Mouse (Mus musculus) small intestine, adult 2 months (tissue): ENCODE measurements around the gene Rom1. TPM values are rescaled to one million over a fixed set of nuclear protein-coding genes. Genes with fewer than 3 reads are reported as not detected.
"Not testable (repeated sequence)": the region's sequence is repeated elsewhere in the genome, so short reads cannot be mapped to it uniquely, and the experiment has no call there.

Experiments used
- H3K27ac ChIP-seq: fragments of 200-500 bp; 2 replicates; pipeline ENCODE4 v1.5.1; 2012; ENCODE audit warnings: low read depth, low read length, control low read depth, inconsistent platforms; ENCODE audit not compliant: insufficient read depth
- H3K27me3 ChIP-seq: fragments of 200-500 bp; 2 replicates; pipeline ENCODE4 v1.6.1; 2012; ENCODE audit warnings: mild to moderate bottlenecking, moderate library complexity, low read length, inconsistent platforms; ENCODE audit not compliant: control insufficient read depth, insufficient read depth
- H3K36me3 ChIP-seq: fragments of 200-500 bp; 2 replicates; pipeline ENCODE4 v1.6.1; 2012; ENCODE audit warnings: mild to moderate bottlenecking, low read length, control low read depth, inconsistent platforms; ENCODE audit not compliant: control insufficient read depth, insufficient read depth
- H3K4me1 ChIP-seq: fragments of 200-500 bp; 2 replicates; pipeline ENCODE4 v1.6.1; 2012; ENCODE audit warnings: low read length, inconsistent platforms, mixed read lengths; ENCODE audit not compliant: control insufficient read depth, insufficient read depth, insufficient read length
- H3K4me3 ChIP-seq: fragments of 200-500 bp; 2 replicates; pipeline ENCODE4 v1.5.1; 2012; ENCODE audit warnings: low read depth, mild to moderate bottlenecking, control low read depth, inconsistent platforms, low read length, moderate library complexity
- CTCF ChIP-seq: fragments of 200-500 bp; IDR thresholded peaks from 2 replicates; pipeline ENCODE4 v1.5.1; 2012; ENCODE audit warnings: low read depth, mild to moderate bottlenecking, control low read depth, inconsistent platforms, low read length, moderate library complexity, mixed read lengths; ENCODE audit not compliant: insufficient replicate concordance, insufficient read length; ENCODE audit errors: extremely low read depth
- POLR2A ChIP-seq: fragments of 200-500 bp; IDR thresholded peaks from 2 replicates; pipeline ENCODE4 v1.6.1; 2012; ENCODE audit warnings: low read depth, mild to moderate bottlenecking, control low read depth, inconsistent platforms, low read length, moderate library complexity
- WGBS: fragments of 180-500 bp; shearing (Covaris S2); methylation state at CpG from one replicate; pipeline ENCODE4 v1.1.7; 2018; 5-methylcytosine and 5-hydroxymethylcytosine counted together
- polyA plus RNA-seq: library from polyadenylated mRNA; depleted of rRNA; stranded (reverse); fragments of >200 nt; gene quantifications from 2 replicates; pipeline ENCODE4 v1.2.3, GENCODE M21; 2012

The Rom1 gene
- polyA plus RNA-seq, 1 experiment: 15.1 TPM

- peaks cover 8% of the 10 kb centered on the region for H3K4me1 ChIP-seq
- 1% methylated on average over 13 of the region's 13 CpGs for WGBS
- H3K36me3 ChIP-seq: peaks cover 21% of the 10 kb centered on the region
- TF ChIP-seq POLR2A: no peak
- TF ChIP-seq CTCF: no peak
- no peaks in the 10 kb centered on the region for H3K27me3 ChIP-seq
- H3K4me3 ChIP-seq: peak overlapping the region; percentile 71
- H3K27ac ChIP-seq: peak overlapping the region; percentile 44
Measured at GRCm38 (mm10) chr19:8898576-8898975, 30.6 kb downstream of the Rom1 start.

- Histone ChIP-seq H3K36me3 (peaks cover 17% of the 10 kb centered on the region), H3K27ac (peak within 1 kb of the TSS; percentile 84), H3K27me3 (no peaks in the 10 kb centered on the region), H3K4me3 (peak within 1 kb of the TSS; percentile 71), H3K4me1 (peaks cover 8% of the 10 kb centered on the region)
- TF ChIP-seq POLR2A (peak; percentile 70; the same call in 1 of the 2 replicates), CTCF (no peak; the same call in 1 of the 2 replicates)
- WGBS: 1% methylated on average over 53 of the region's 53 CpGs
Measured at GRCm38 (mm10) chr19:8897865-8898495, 31.2 kb downstream of the Rom1 start, which contains the start of gene Ganab. Gene Ganab (plus strand): TSS chr19:8898071.

- Histone ChIP-seq H3K36me3 (peaks cover 13% of the 10 kb centered on the region), H3K27ac (peak overlapping the region; percentile 84), H3K4me3 (peak overlapping the region; percentile 71)
- H3K4me1 ChIP-seq, H3K27me3 ChIP-seq: not testable (repeated sequence)
- 15% methylated on average over 21 of the region's 21 CpGs for WGBS
Measured at GRCm38 (mm10) chr19:8897211-8897864, 31.8 kb downstream of the Rom1 start.

DNA sequence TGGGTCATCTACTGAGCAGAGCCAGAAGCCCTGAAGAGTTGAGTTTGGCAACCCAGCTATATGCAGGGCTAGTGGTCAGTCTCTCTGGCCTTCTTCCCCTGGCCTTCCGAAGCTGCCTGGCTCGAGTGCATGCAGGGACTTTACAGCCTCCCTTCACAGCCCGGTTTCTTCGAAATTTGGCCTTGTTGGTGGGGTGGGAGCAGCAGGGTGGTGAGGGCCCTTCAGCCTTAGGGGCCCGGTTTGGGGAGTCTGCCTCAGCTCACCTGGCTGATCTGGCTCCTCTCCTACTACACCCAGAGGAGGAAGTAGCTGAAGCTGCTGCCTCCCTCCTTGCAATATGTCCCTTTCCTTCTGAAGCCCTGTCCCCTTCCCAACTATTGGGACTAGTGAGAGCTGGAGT, 32.9 kb downstream of the Rom1 start:
- not testable (repeated sequence) for H3K27me3 ChIP-seq, H3K4me3 ChIP-seq, H3K4me1 ChIP-seq, H3K36me3 ChIP-seq, H3K27ac ChIP-seq
- WGBS: 57% methylated on average over 5 of the region's 5 CpGs

GRCm38 (mm10) chr19:8895397-8895960, 33.7 kb downstream of the Rom1 start:
- no peak overlapping the region for H3K27ac ChIP-seq
- H3K4me1 ChIP-seq: peaks cover 8% of the 10 kb centered on the region
- no peak overlapping the region for H3K4me3 ChIP-seq
- WGBS: 89% methylated on average over 9 of the region's 9 CpGs
- no peaks in the 10 kb centered on the region for H3K27me3 ChIP-seq
- no peak for TF ChIP-seq POLR2A
- TF ChIP-seq CTCF: no peak
- H3K36me3 ChIP-seq: peaks cover 11% of the 10 kb centered on the region; the same call in 1 of the 2 replicates

DNA sequence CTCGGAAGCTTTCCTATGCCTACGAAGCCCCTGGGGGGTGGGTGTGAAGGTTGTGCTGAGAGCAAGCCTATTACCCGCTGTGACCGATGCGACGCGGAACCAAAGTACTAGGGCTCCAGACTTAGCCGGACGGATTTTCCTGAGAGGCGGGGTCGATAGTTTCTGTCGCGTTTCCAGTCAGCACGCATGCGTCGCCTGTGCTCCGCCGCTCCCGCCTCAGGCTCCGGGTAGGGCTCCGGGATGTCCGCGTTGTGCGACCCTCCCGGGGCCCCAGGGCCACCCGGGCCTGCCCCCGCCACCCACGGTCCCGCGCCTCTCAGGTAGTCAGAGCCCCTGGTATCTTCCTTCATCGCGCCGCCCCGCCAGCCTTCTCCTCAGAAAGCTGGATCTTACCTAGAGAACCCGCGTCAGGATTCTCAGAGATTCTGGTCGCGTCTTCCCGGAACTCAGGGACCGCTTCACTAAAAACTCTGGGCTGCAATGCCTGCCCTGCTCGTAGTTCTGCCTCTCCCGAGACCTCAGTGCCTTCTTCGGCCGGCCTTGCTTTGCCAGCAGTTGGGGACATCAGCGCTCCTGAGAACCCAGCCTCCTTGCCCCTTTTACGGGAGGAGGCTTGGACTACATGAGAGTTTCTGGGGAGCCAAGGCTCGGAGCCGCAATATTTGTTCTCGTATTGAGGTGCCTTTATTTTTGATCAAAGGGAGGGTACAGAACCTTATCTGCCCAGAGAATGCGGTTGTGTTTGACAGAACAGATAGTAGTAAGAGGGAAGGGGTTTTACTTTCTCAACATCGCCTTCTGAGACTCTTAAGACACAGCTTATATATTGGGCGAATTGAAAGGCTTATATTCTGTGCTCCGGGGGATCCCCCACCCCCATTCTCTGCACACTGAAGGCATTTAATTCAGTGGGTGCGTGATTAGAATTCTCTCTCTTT, 36.1 kb downstream of the Rom1 start, which contains the start of gene Ints5:
Gene Ints5, plus strand, starts transcription at position 177 of the 938 bp plus-strand sequence.
- 1% methylated on average over 54 of the region's 54 CpGs for WGBS
- Histone ChIP-seq H3K4me3 (peak within 1 kb of the TSS; percentile 99), H3K36me3 (peaks cover 13% of the 10 kb centered on the region; the same call in 1 of the 2 replicates), H3K27me3 (no peaks in the 10 kb centered on the region), H3K4me1 (peaks cover 8% of the 10 kb centered on the region), H3K27ac (peak within 1 kb of the TSS; percentile 46)
- TF ChIP-seq POLR2A (peak; percentile 64), CTCF (no peak)
